Comparison of ENCODE assay signal across 8 mouse cellular contexts in the genomic region with DNA sequence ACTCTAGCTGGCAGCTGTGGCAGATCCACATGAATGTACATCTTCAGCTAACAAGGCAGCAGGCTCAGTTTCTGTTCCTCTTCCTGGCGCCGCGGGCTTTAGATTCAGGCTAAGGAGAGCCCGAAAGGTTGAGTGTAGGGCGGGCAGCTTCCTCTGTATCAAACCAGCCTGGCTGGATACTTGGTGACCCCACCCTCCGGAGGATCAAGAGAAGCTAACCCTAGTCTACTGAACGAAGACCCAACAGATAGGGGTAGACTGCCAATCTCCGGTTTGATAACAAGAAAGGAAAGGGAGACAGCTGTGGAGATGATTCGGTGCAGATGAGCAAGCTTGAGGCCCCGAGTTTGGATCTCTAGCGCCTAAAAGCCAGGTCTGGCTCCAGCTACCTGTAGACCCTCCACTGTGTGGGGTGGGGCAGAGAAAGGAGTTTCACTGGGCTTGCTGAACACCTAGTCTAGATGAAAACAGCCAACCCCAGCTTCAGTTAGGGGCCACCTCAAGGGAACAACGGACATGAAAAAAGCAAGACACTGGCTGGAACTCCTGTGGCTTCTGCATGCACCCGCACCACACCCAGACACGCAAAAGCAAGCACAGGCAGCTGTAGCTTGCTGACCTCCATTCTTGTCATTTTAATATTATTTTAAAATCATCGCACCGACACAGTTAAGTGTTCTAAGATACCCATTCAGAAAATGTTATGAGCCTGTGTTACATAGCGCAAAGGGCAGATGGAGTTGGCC. TPM values are rescaled to one million over a fixed set of nuclear protein-coding genes. Genes with fewer than 3 reads are reported as not detected.
DNase-seq lines count a peak whose midpoint lies in the region; ATAC-seq and TF ChIP-seq lines count a peak whose summit lies in the region.

No protein-coding gene starts in this region.

- peaks cover 8% of the 10 kb centered on the region; the same call in 1 of the 2 replicates for H3K4me1 ChIP-seq in forebrain, embryonic 11.5 days (replicated peaks; ENCODE audit: control insufficient read depth, insufficient read depth, low read length)
- H3K4me1 ChIP-seq in intestine, postnatal 0 days (replicated peaks; ENCODE audit: control insufficient read depth, insufficient read depth, low read length): 0 out of 2 replicates have a peak, but pooled peaks cover 4% of the 10 kb centered on the region
- H3K4me1 ChIP-seq in midbrain, embryonic 10.5 days: peaks cover 16% of the 10 kb centered on the region
- 0 out of 2 replicates have a peak, but pooled peaks cover 2% of the 10 kb centered on the region for H3K4me1 ChIP-seq in stomach, postnatal 0 days (replicated peaks; ENCODE audit: control insufficient read depth, insufficient read depth)

- H3K36me3 ChIP-seq in forebrain, embryonic 11.5 days (ENCODE audit: control insufficient read depth, insufficient read depth, low read length): no peaks in the 10 kb centered on the region
- H3K36me3 ChIP-seq in intestine, postnatal 0 days (ENCODE audit: control insufficient read depth, insufficient read depth): peaks cover 30% of the 10 kb centered on the region
- H3K36me3 ChIP-seq in midbrain, embryonic 10.5 days: peaks cover 42% of the 10 kb centered on the region
- peaks cover 6% of the 10 kb centered on the region; the same call in 1 of the 2 replicates for H3K36me3 ChIP-seq in stomach, postnatal 0 days (ENCODE audit: control insufficient read depth, insufficient read depth, low read length)

- H3K27ac ChIP-seq in left cerebral cortex, adult 2 months: peak overlapping the region; percentile 1; the same call in 1 of the 2 replicates
- H3K27ac ChIP-seq in forebrain, embryonic 11.5 days (ENCODE audit: low read depth, low read length): no peak overlapping the region
- H3K27ac ChIP-seq in intestine, postnatal 0 days (ENCODE audit: low read depth, low read length): no peak overlapping the region
- 0 out of 2 replicates have a peak overlapping the region, but pooled peaks have one; percentile 84 for H3K27ac ChIP-seq in midbrain, embryonic 10.5 days (replicated peaks)
- H3K27ac ChIP-seq in stomach, postnatal 0 days (replicated peaks): peak overlapping the region; percentile 61

- TF ChIP-seq EP300 in stomach, postnatal 0 days (optimal IDR thresholded peaks at IDR 0.05): no peak

- H3K4me3 ChIP-seq in left cerebral cortex, adult 2 months: peak overlapping the region; percentile 95
- peak overlapping the region; percentile 97 for H3K4me3 ChIP-seq in forebrain, embryonic 11.5 days (ENCODE audit: low read depth, low read length)
- peak overlapping the region; percentile 99 for H3K4me3 ChIP-seq in intestine, postnatal 0 days (ENCODE audit: low read depth, low read length)
- peak overlapping the region; percentile 98 for H3K4me3 ChIP-seq in midbrain, embryonic 10.5 days
- peak overlapping the region; percentile 89 for H3K4me3 ChIP-seq in stomach, postnatal 0 days (ENCODE audit: low read depth, low read length)

- no peaks in the 10 kb centered on the region for H3K27me3 ChIP-seq in forebrain, embryonic 11.5 days (ENCODE audit: control insufficient read depth, insufficient read depth, low read length)
- H3K27me3 ChIP-seq in intestine, postnatal 0 days (replicated peaks; ENCODE audit: control insufficient read depth, insufficient read depth, low read length): no peaks in the 10 kb centered on the region
- no peaks in the 10 kb centered on the region for H3K27me3 ChIP-seq in midbrain, embryonic 10.5 days (ENCODE audit: low read depth, poor library complexity, severe bottlenecking)
- H3K27me3 ChIP-seq in stomach, postnatal 0 days (ENCODE audit: control insufficient read depth, insufficient read depth, low read length): no peaks in the 10 kb centered on the region

- no peak for TF ChIP-seq CTCF in left cerebral cortex, adult 2 months (IDR thresholded peaks at IDR 0.05)
- TF ChIP-seq CTCF in intestine, postnatal 0 days (IDR thresholded peaks at IDR 0.05; ENCODE audit: low read depth): no peak
- no peak for TF ChIP-seq CTCF in stomach, postnatal 0 days (IDR thresholded peaks at IDR 0.05; ENCODE audit: low read depth)

- H3K9me3 ChIP-seq in forebrain, embryonic 11.5 days (ENCODE audit: control insufficient read depth, low read length): no peaks in the 10 kb centered on the region
- H3K9me3 ChIP-seq in intestine, postnatal 0 days (ENCODE audit: control insufficient read depth): no peaks in the 10 kb centered on the region
- no peaks in the 10 kb centered on the region for H3K9me3 ChIP-seq in midbrain, embryonic 10.5 days (replicated peaks)
- H3K9me3 ChIP-seq in stomach, postnatal 0 days (ENCODE audit: control insufficient read depth, low read length): no peaks in the 10 kb centered on the region

- 87% methylated on average over 17 of the region's 17 CpGs for WGBS in forebrain, embryonic 11.5 days
- WGBS in intestine, postnatal 0 days: 70% methylated on average over 17 of the region's 17 CpGs
- 84% methylated on average over 17 of the region's 17 CpGs for whole genome bisulfite sequencing in midbrain, embryonic 10.5 days
- WGBS in stomach, postnatal 0 days: 62% methylated on average over 17 of the region's 17 CpGs

- intact Hi-C loops in left cerebral cortex, adult 2 months (cut with DNase I): no loop called here
- intact Hi-C loops in left cerebral cortex, postnatal 36 days (cut with DNase I): loop anchor here (5.0 kb wide), 1 partner anchor 60 kb away; a partner anchor contains a TSS

- peak overlapping the region; percentile 99 for H3K4me2 ChIP-seq in forebrain, embryonic 11.5 days (ENCODE audit: low read depth, low read length, severe bottlenecking)
- H3K4me2 ChIP-seq in intestine, postnatal 0 days (replicated peaks; ENCODE audit: low read depth): peak overlapping the region; percentile 86
- H3K4me2 ChIP-seq in stomach, postnatal 0 days (replicated peaks; ENCODE audit: low read depth): peak overlapping the region; percentile 95

- no peak for DNase-seq in left cerebral cortex, adult 2 months (ENCODE audit: extremely low spot score in 1 of 2, low spot score in 2 of 2)
- DNase-seq in left cerebral cortex, postnatal 36 days (ENCODE audit: low spot score in 2 of 2): no peak
- no peak for DNase-seq in forebrain, embryonic 11.5 days (ENCODE audit: low spot score)
- DNase-seq in midbrain, embryonic 10.5 days (ENCODE audit: low spot score): no peak
- DNase-seq in stomach, postnatal 0 days (ENCODE audit: low spot score): no peak
- no peak for DNase-seq in right cerebral cortex, adult 18-20 months
- DNase-seq in adrenal gland, postnatal 4 days (ENCODE audit: low spot score in 2 of 2): no peak

- ATAC-seq in forebrain, embryonic 11.5 days (replicated peaks; ENCODE audit: low FRiP score): no peak
- ATAC-seq in intestine, postnatal 0 days: no peak
- no peak for ATAC-seq in stomach, postnatal 0 days (ENCODE audit: low FRiP score, low TSS enrichment)

- H3K9ac ChIP-seq in forebrain, embryonic 11.5 days (ENCODE audit: low read length): peak overlapping the region; percentile 85
- H3K9ac ChIP-seq in intestine, postnatal 0 days (ENCODE audit: low read depth, low read length): peak overlapping the region; percentile 89
- peak overlapping the region; percentile 89 for H3K9ac ChIP-seq in stomach, postnatal 0 days (ENCODE audit: low read length)

RNA-seq across cellular contexts. Expression of a gene that starts 1.2 kb away (rescaled TPM):
- total RNA-seq in left cerebral cortex, adult 2 months (2021): 10 to 100 TPM; 44.9 to 45.9 TPM
- 10 to 100 TPM; 38.2 to 42.4 TPM for total RNA-seq in left cerebral cortex, postnatal 36 days (2021)
- polyA plus RNA-seq in forebrain, embryonic 11.5 days (2014; fragmentation: Nextera tagmentation; extraction: Ambion mirVana): 50.0 and 51.2 TPM in 2 replicates
- 103 TPM in 2 replicates for polyA plus RNA-seq in intestine, postnatal 0 days (2015; fragmentation: Nextera tagmentation; extraction: Ambion mirVana)
- polyA plus RNA-seq in midbrain, embryonic 10.5 days (2016; fragmentation: Nextera tagmentation; extraction: Ambion mirVana): 54.8 TPM in 2 replicates
- polyA plus RNA-seq in stomach, postnatal 0 days (2015; fragmentation: Nextera tagmentation; extraction: Ambion mirVana): 77.7 and 81.1 TPM in 2 replicates
- 10 to 100 TPM; 66.0 to 69.1 TPM for total RNA-seq in adrenal gland, postnatal 4 days (2021)

RNA-seq across cellular contexts. Expression of a gene that starts 11.2 kb away (rescaled TPM):
- total RNA-seq in left cerebral cortex, adult 2 months (2021): under 1 TPM; 0.26 to 0.61 TPM
- total RNA-seq in left cerebral cortex, postnatal 36 days (2021): under 1 TPM; 0.43 to 0.79 TPM
- not detected in 2 replicates for polyA plus RNA-seq in forebrain, embryonic 11.5 days (2014; fragmentation: Nextera tagmentation; extraction: Ambion mirVana)
- 0.12 and 0.33 TPM in 2 replicates for polyA plus RNA-seq in intestine, postnatal 0 days (2015; fragmentation: Nextera tagmentation; extraction: Ambion mirVana)
- polyA plus RNA-seq in midbrain, embryonic 10.5 days (2016; fragmentation: Nextera tagmentation; extraction: Ambion mirVana): 0.05 and 0.20 TPM in 2 replicates
- polyA plus RNA-seq in stomach, postnatal 0 days (2015; fragmentation: Nextera tagmentation; extraction: Ambion mirVana): 0.05 and 0.11 TPM in 2 replicates
- under 1 TPM; 0.68 to 0.81 TPM for total RNA-seq in adrenal gland, postnatal 4 days (2021)

RNA-seq across cellular contexts. Expression of a gene that starts 16.6 kb away (rescaled TPM):
- total RNA-seq in left cerebral cortex, adult 2 months (2021): 10 to 100 TPM; 68.1 to 71.3 TPM
- total RNA-seq in left cerebral cortex, postnatal 36 days (2021): 10 to 100 TPM; 40.3 to 73.7 TPM
- 14.3 and 15.3 TPM in 2 replicates for polyA plus RNA-seq in forebrain, embryonic 11.5 days (2014; fragmentation: Nextera tagmentation; extraction: Ambion mirVana)
- 1.3 and 1.5 TPM in 2 replicates for polyA plus RNA-seq in intestine, postnatal 0 days (2015; fragmentation: Nextera tagmentation; extraction: Ambion mirVana)
- polyA plus RNA-seq in midbrain, embryonic 10.5 days (2016; fragmentation: Nextera tagmentation; extraction: Ambion mirVana): 10.8 and 11.0 TPM in 2 replicates
- polyA plus RNA-seq in stomach, postnatal 0 days (2015; fragmentation: Nextera tagmentation; extraction: Ambion mirVana): 1.4 and 1.6 TPM in 2 replicates
- 10 to 100 TPM; 16.3 to 24.0 TPM for total RNA-seq in adrenal gland, postnatal 4 days (2021)

Comparison
In these comparisons a context has a peak if more than half of its experiments do, and no peak if none do; other contexts are left out.
1. H3K27ac ChIP-seq: peak in left cerebral cortex, adult 2 months (single experiment), midbrain, embryonic 10.5 days (single experiment) and stomach, postnatal 0 days (single experiment); none in forebrain, embryonic 11.5 days (single experiment) and intestine, postnatal 0 days (single experiment).
2. Peak in every context shown above with its lines, with median percentiles within 50 percentile points of each other: H3K4me3 ChIP-seq, H3K4me2 ChIP-seq and H3K9ac ChIP-seq.